Mouse (Mus musculus) heart, adult 18-20 months (tissue): ENCODE data around the gene Gbp2b. TPM values are rescaled to one million over a fixed set of nuclear protein-coding genes. Genes with fewer than 3 reads are reported as not detected.
"Not testable (repeated sequence)": the region's sequence is repeated elsewhere in the genome, so short reads cannot be mapped to it uniquely, and the experiment has no call there.

Experiments used
- DNase-seq, 2 experiments: peaks; one replicate each; pipeline ENCODE4 v3.0.0; 2021 to 2022; ENCODE audit warnings: mixed read lengths in 1 of 2
- long read RNA-seq, 2 experiments: library from polyadenylated mRNA; stranded (forward); transcript quantifications; one replicate each; pipeline ENCODE4 v2.0.0; 2021
- total RNA-seq, 2 experiments: library from RNA; stranded (reverse); gene quantifications; 2 replicates each; pipeline ENCODE4 v1.2.3; 2021

The Gbp2b gene
- under 1 TPM; 0.27 to 0.41 TPM for total RNA-seq
- long read RNA-seq, experiment 1 = 0 reads
- long read RNA-seq, experiment 2, partial matches to known transcripts = 0 of 1 reads
- long read RNA-seq, experiment 2, other reads (novel, unspliced or antisense) = 0 of 1 reads

- DNase-seq = no peak
Observed at GRCm38 (mm10) chr3:142594547-142594946, at the start of gene Gbp2b. TSS of gene Gbp2b (plus strand) at chr3:142594847.

- no peak for DNase-seq
Observed at GRCm38 (mm10) chr3:142546690-142547089, 48.0 kb upstream of the Gbp2b start.

- no peak for DNase-seq
Observed at GRCm38 (mm10) chr3:142550052-142550676, 44.5 kb upstream of the Gbp2b start.

- no peak for DNase-seq
Observed at GRCm38 (mm10) chr3:142554601-142555000, 40.0 kb upstream of the Gbp2b start.

GRCm38 (mm10) chr3:142555623-142556022 is 39.0 kb upstream of the Gbp2b start:
- DNase-seq = no peak

GRCm38 (mm10) chr3:142559632-142560228 is 34.9 kb upstream of the Gbp2b start, which contains the start of gene Gbp3:
TSS of gene Gbp3 (plus strand) at chr3:142560026.
- DNase-seq = peak; percentile 69 to 86

- peak; percentile 90 to 91 for DNase-seq
Observed at GRCm38 (mm10) chr3:142560296-142560948, 34.2 kb upstream of the Gbp2b start.

DNA sequence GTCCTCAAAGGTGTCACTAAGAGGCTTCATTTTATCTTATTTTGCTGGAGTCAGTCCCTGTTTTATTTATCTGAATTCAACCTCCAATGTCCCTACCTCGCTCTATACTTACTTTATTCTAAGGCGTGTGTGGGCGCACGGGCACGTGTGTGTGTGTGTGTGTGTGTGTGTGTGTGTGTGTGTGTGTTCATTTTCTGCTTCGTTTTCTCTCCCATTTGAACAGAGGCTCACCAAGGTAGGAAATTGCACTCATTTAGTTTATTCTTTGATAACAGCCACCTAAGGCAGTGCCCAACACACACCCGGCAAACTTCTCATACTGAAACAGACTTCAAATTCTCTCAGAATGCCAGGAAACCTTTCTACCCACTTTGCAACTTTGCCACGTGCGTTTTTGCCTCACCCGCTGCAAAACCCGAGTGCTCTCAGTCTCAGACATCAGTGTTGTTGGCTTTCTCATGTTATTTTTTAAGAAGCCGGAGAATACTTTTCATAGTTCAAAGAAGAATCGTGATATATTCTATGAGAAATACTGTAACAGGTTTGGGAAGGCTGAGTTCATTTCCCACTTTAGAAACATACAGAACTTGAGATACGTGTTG is 33.5 kb upstream of the Gbp2b start:
- DNase-seq = no peak

DNA sequence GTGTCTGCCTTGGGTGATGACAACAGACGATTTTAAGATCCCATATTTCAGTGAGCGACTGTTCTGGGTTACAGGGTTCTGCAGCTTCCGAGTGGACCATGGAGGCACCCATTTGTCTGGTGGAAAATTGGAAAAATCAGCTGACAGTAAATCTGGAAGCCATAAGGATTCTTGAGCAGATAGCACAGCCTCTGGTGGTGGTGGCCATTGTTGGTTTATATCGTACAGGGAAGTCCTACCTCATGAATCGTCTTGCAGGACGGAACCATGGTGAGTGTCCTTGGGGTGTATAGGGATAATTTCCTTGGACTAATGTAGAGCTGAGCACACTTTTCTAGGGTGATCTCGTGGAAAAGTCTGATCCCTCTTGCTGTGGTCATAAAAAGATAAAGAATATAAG is 33.0 kb upstream of the Gbp2b start:
- no peak for DNase-seq

DNA sequence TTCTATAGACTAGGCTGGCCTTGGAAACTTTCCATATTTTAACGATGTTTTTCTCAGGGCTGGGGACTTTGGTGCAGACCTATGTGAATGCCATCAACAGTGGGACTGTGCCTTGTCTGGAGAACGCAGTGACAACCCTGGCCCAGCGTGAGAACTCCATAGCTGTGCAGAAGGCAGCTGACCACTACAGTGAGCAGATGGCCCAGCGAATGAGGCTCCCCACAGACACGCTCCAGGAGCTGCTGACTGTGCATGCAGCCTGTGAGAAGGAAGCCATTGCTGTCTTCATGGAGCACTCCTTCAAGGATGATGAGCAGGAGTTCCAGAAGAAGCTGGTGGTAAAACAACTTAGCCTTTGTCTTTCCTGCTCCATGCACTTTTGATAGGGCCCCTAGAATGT is 27.2 kb upstream of the Gbp2b start:
- DNase-seq = not testable (repeated sequence)

DNA sequence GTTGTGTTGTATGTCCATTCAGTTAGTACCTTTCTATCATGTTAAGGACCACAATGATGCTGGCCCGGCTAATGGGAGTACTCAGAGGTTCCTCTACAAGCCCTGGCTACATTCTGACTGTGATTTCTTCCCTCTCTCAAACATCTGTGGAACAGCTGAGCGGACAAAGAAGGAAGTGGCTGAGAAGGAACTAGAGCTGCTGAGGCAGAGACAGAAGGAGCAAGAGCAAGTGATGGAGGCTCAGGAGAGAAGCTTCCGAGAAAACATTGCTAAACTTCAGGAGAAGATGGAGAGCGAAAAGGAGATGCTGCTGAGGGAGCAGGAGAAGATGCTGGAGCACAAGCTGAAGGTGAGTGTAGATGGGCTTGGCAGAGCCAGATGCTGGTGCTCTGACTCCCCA is 23.9 kb upstream of the Gbp2b start:
- DNase-seq = no peak

GRCm38 (mm10) chr3:142577108-142577507 is 17.5 kb upstream of the Gbp2b start:
- no peak for DNase-seq

DNA sequence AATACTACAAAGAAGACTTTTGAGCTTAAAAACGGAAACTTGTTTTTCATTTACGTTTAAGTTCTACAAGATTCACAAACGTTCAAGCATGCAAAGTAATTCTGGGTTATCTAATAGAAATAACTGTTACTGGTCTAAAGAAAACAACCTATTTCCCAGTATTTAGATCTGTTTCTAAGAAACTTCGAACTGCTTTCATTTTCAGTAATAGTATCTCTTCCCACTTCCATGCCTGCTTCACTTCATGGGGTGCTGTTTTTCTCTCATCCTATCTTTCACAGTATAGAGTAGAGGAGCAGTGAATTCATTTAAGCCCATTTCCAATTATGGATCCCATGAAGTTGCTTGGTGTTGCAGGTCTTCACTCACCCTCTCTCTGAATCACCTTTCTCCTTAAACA is 16.3 kb upstream of the Gbp2b start:
- no peak for DNase-seq

DNA sequence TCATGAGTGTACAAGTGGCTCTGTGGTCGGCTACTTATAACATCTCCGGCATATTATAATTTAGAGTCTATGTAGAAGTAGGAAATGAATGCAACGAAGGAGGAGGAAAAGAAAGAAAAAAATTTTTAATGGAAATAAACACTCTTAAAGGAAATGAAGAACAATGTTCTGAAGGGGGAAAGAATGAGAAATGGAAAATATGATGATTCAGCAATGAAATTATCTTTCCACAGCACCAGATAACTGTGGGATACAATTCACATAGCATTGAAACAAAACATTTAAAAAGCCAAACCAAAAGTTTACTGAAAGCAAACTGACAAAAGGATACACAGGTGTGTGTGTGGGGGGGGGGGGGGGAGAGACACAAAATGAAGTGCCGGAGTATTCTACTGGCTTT is 11.6 kb upstream of the Gbp2b start:
- no peak for DNase-seq

- DNase-seq = peak in 1 of 2 experiments; percentile 27
Observed at GRCm38 (mm10) chr3:142587386-142587785, 7.3 kb upstream of the Gbp2b start.

DNA sequence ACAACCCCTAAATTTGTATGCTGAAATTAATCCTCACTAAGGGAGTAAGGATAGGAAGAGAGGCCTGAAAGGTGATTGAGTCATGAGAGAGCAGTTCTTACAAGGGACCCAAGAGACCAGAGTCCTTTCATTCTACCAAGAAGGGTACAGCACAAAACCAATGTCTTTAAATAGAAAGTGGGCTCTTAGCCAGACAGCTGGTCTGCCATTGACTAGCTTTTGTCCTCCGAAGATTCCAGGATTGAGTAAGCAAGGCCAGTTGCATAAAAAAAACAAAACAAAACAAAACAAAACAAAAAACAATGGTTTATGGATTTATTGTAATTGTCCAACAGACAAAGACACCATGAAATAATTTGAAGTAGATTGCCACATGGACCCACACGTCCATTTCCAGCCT is 5.8 kb upstream of the Gbp2b start:
- DNase-seq = peak in 1 of 2 experiments; percentile 23

- DNase-seq = peak in 1 of 2 experiments; percentile 10
Observed at GRCm38 (mm10) chr3:142590431-142591067, 4.1 kb upstream of the Gbp2b start.

DNA sequence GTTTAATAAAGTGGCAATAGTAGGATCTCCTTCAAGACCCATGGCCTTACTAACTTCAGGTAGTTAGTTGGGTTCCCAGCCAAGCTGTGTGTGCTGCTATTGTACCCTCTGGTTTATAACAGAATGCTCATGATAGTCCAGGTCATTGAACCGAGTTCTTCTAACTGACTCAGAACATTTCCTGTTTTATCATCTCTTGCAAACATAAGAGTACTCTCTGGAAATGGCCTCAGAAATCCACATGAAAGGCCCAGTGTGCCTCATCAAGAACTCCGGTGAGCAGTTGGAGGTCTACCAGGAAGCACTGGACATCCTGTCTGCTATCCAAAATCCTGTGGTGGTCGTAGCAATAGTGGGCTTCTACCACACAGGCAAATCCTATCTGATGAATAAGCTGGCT is 3.3 kb downstream of the Gbp2b start:
- DNase-seq = no peak

- DNase-seq = no peak
Observed at GRCm38 (mm10) chr3:142601675-142602074, 7.0 kb downstream of the Gbp2b start.

GRCm38 (mm10) chr3:142618658-142619057 is 24.0 kb downstream of the Gbp2b start:
- DNase-seq = no peak

GRCm38 (mm10) chr3:142619606-142620005 is 25.0 kb downstream of the Gbp2b start:
- peak; percentile 20 to 48 for DNase-seq
